Mouse (Mus musculus) lung, postnatal 0 days (tissue): Measurements from ENCODE around the gene Cct8. TPM values are rescaled to one million over a fixed set of nuclear protein-coding genes. Genes with fewer than 3 reads are reported as not detected.

Source experiments
- ATAC-seq: fragments of 200-750 bp; cut with Nextera tagmentation; 2 replicates; pipeline ENCODE4 v1.8.0; 2017; ENCODE audit warnings: moderate library complexity
- DNase-seq: peaks from one replicate; pipeline ENCODE4 v3.0.0-alpha.2; 2016; ENCODE audit warnings: low spot score
- H3K27ac ChIP-seq: fragments of 300-500 bp; sonication (generic); 2 replicates; pipeline ENCODE4 v1.5.1; 2014; ENCODE audit warnings: antibody characterized with exemption, mild to moderate bottlenecking, low read length, mixed read lengths
- H3K27me3 ChIP-seq: fragments of 300-500 bp; sonication (generic); replicated peaks from 2 replicates; pipeline ENCODE4 v1.6.1; 2014; ENCODE audit warnings: low read length, mixed read lengths; ENCODE audit not compliant: insufficient read depth
- H3K36me3 ChIP-seq: fragments of 300-500 bp; sonication (generic); 2 replicates; pipeline ENCODE4 v1.6.1; 2014; ENCODE audit warnings: low read length, mixed read lengths; ENCODE audit not compliant: insufficient read depth
- H3K4me1 ChIP-seq: fragments of 300-500 bp; sonication (generic); 2 replicates; pipeline ENCODE4 v1.6.1; 2014; ENCODE audit warnings: antibody characterized with exemption, low read depth, low read length, mixed read lengths; ENCODE audit not compliant: insufficient read depth
- H3K4me2 ChIP-seq: fragments of 300-500 bp; sonication (generic); replicated peaks from 2 replicates; pipeline ENCODE4 v1.6.1; 2014; ENCODE audit warnings: low read depth, mild to moderate bottlenecking, low read length, moderate library complexity, mixed read lengths
- H3K4me3 ChIP-seq: fragments of 300-500 bp; sonication (generic); 2 replicates; pipeline ENCODE4 v1.5.1; 2014; ENCODE audit warnings: low read depth, low read length
- H3K9ac ChIP-seq: fragments of 300-500 bp; sonication (generic); replicated peaks from 2 replicates; pipeline ENCODE4 v1.6.1; 2014; ENCODE audit warnings: low read depth, mild to moderate bottlenecking
- H3K9me3 ChIP-seq: fragments of 300-500 bp; sonication (generic); 2 replicates; pipeline ENCODE4 v1.6.1; 2016; ENCODE audit warnings: low read length, mixed read lengths
- CTCF ChIP-seq: IDR thresholded peaks from 2 replicates; pipeline ENCODE4 v1.5.1; 2016; ENCODE audit warnings: antibody characterized with exemption, mild to moderate bottlenecking
- EP300 ChIP-seq: IDR thresholded peaks from 2 replicates; pipeline ENCODE4 v1.6.1; 2016; ENCODE audit warnings: antibody characterized with exemption, mild to moderate bottlenecking, control low read depth
- WGBS: fragments of 180-500 bp; shearing (Covaris S2); extraction: QIAGEN DNeasy Blood & Tissue Kit; methylation state at CpG from one replicate; pipeline ENCODE4 v1.1.7; 2014; 5-methylcytosine and 5-hydroxymethylcytosine counted together
- polyA plus RNA-seq: library from polyadenylated mRNA; unstranded; fragments of >200 nt; fragmentation: Nextera tagmentation; extraction: Ambion mirVana; gene quantifications from 2 replicates; pipeline ENCODE4 v1.2.1, GENCODE M21; 2015

The Cct8 gene
- polyA plus RNA-seq, 1 experiment from 2014 or later, result 141 TPM

GRCm38 (mm10) chr16:87454419-87455179 is 41.1 kb downstream of the Cct8 start, which contains the start of gene Usp16:
Usp16 (plus strand) TSS chr16:87454703.
- H3K4me2 ChIP-seq, result peak within 1 kb of the TSS; percentile 91
- H3K27ac ChIP-seq, result peak within 1 kb of the TSS; percentile 88
- H3K27me3 ChIP-seq, result no peaks in the 10 kb centered on the region
- peak; percentile 99 for ATAC-seq
- peak within 1 kb of the TSS; percentile 84 for H3K9ac ChIP-seq
- H3K4me1 ChIP-seq, result peaks cover 5% of the 10 kb centered on the region; the same call in 1 of the 2 replicates
- no peaks in the 10 kb centered on the region for H3K36me3 ChIP-seq
- no peaks in the 10 kb centered on the region for H3K9me3 ChIP-seq
- TF ChIP-seq CTCF (no peak), EP300 (no peak)
- 10% methylated on average over 38 of the region's 45 CpGs for WGBS
- peak within 1 kb of the TSS; percentile 91 for H3K4me3 ChIP-seq
- DNase-seq, result peak; percentile 96

GRCm38 (mm10) chr16:87453226-87453625 is 42.4 kb downstream of the Cct8 start:
- ATAC-seq (no peak), DNase-seq (no peak)
- Histone ChIP-seq H3K4me1 (peaks cover 5% of the 10 kb centered on the region; the same call in 1 of the 2 replicates), H3K36me3 (no peaks in the 10 kb centered on the region), H3K9me3 (no peaks in the 10 kb centered on the region), H3K27me3 (no peaks in the 10 kb centered on the region), H3K4me3 (no peak overlapping the region), H3K4me2 (no peak overlapping the region), H3K27ac (no peak overlapping the region), H3K9ac (no peak overlapping the region)
- TF ChIP-seq EP300 (no peak), CTCF (no peak)
- WGBS, result 76% methylated on average over 2 of the region's 2 CpGs

- Histone ChIP-seq H3K9me3 (no peaks in the 10 kb centered on the region), H3K4me2 (no peak overlapping the region), H3K4me3 (no peak overlapping the region), H3K27me3 (no peaks in the 10 kb centered on the region), H3K4me1 (peaks cover 12% of the 10 kb centered on the region; the same call in 1 of the 2 replicates), H3K9ac (no peak overlapping the region), H3K27ac (no peak overlapping the region), H3K36me3 (no peaks in the 10 kb centered on the region)
- 92% methylated on average over 3 of the region's 3 CpGs for WGBS
- ATAC-seq (no peak), DNase-seq (no peak)
- TF ChIP-seq EP300 (no peak), CTCF (no peak)
Measured at GRCm38 (mm10) chr16:87445528-87445927, 50.1 kb downstream of the Cct8 start.

- H3K9ac ChIP-seq, result no peak overlapping the region
- H3K27me3 ChIP-seq, result no peaks in the 10 kb centered on the region
- H3K9me3 ChIP-seq, result no peaks in the 10 kb centered on the region
- no peak for TF ChIP-seq CTCF
- no peak for TF ChIP-seq EP300
- H3K4me1 ChIP-seq, result peaks cover 12% of the 10 kb centered on the region; the same call in 1 of the 2 replicates
- no peak for DNase-seq
- H3K36me3 ChIP-seq, result no peaks in the 10 kb centered on the region
- H3K27ac ChIP-seq, result no peak overlapping the region
- ATAC-seq, result no peak
- no peak overlapping the region for H3K4me3 ChIP-seq
- no peak overlapping the region for H3K4me2 ChIP-seq
Measured at GRCm38 (mm10) chr16:87445110-87445509, 50.6 kb downstream of the Cct8 start.

- H3K9ac ChIP-seq, result no peak overlapping the region
- ATAC-seq (no peak), DNase-seq (no peak)
- TF ChIP-seq EP300, result no peak
- TF ChIP-seq CTCF, result no peak
- no peaks in the 10 kb centered on the region for H3K36me3 ChIP-seq
- H3K4me1 ChIP-seq, result peaks cover 16% of the 10 kb centered on the region; the same call in 1 of the 2 replicates
- H3K9me3 ChIP-seq, result no peaks in the 10 kb centered on the region
- H3K4me2 ChIP-seq, result no peak overlapping the region
- H3K4me3 ChIP-seq, result no peak overlapping the region
- WGBS, result 29% methylated on average over 1 of the region's 1 CpGs
- no peaks in the 10 kb centered on the region for H3K27me3 ChIP-seq
- H3K27ac ChIP-seq, result no peak overlapping the region
Measured at GRCm38 (mm10) chr16:87444071-87444470, 51.6 kb downstream of the Cct8 start.

- ATAC-seq, result peak; percentile 30; the same call in 1 of the 2 replicates
- H3K4me2 ChIP-seq, result no peak overlapping the region
- peak; percentile 76 for DNase-seq
- H3K4me1 ChIP-seq, result peaks cover 16% of the 10 kb centered on the region; the same call in 1 of the 2 replicates
- peak overlapping the region; percentile 47 for H3K27ac ChIP-seq
- TF ChIP-seq CTCF (no peak), EP300 (peak; percentile 74; the same call in 1 of the 2 replicates)
- no peak overlapping the region for H3K9ac ChIP-seq
- no peaks in the 10 kb centered on the region for H3K36me3 ChIP-seq
- no peaks in the 10 kb centered on the region for H3K27me3 ChIP-seq
- H3K4me3 ChIP-seq, result no peak overlapping the region
- no peaks in the 10 kb centered on the region for H3K9me3 ChIP-seq
Measured at GRCm38 (mm10) chr16:87443245-87443644, 52.4 kb downstream of the Cct8 start.
